Mouse (Mus musculus) neural tube, embryonic 15.5 days (tissue): Measurements from ENCODE around the gene Xpo4. TPM values are rescaled to one million over a fixed set of nuclear protein-coding genes. Genes with fewer than 3 reads are reported as not detected.
A peak's percentile ranks its signal among the peaks of the same experiment; 100 is the strongest.

ENCODE experiments used
- ATAC-seq: fragments of 200-750 bp; cut with Nextera tagmentation; 2 replicates; pipeline ENCODE4 v1.8.0; 2017; ENCODE audit warnings: mild to moderate bottlenecking, moderate TSS enrichment, moderate library complexity; ENCODE audit not compliant: low FRiP score
- H3K27ac ChIP-seq: fragments of 300-500 bp; sonication (generic); replicated peaks from 2 replicates; pipeline ENCODE4 v1.5.1; 2015; ENCODE audit warnings: mild to moderate bottlenecking, inconsistent platforms
- H3K27me3 ChIP-seq: fragments of 300-500 bp; sonication (generic); replicated peaks from 2 replicates; pipeline ENCODE4 v1.6.1; 2015; ENCODE audit warnings: inconsistent platforms
- H3K36me3 ChIP-seq: fragments of 300-500 bp; sonication (generic); 2 replicates; pipeline ENCODE4 v1.6.1; 2015; ENCODE audit warnings: inconsistent platforms
- H3K4me1 ChIP-seq: fragments of 300-500 bp; sonication (generic); 2 replicates; pipeline ENCODE4 v1.6.1; 2015; ENCODE audit warnings: inconsistent platforms
- H3K4me2 ChIP-seq: fragments of 300-500 bp; sonication (generic); 2 replicates; pipeline ENCODE4 v1.6.1; 2015; ENCODE audit warnings: inconsistent platforms, mild to moderate bottlenecking, moderate library complexity
- H3K4me3 ChIP-seq: fragments of 300-500 bp; sonication (generic); replicated peaks from 2 replicates; pipeline ENCODE4 v1.5.1; 2015; ENCODE audit warnings: mild to moderate bottlenecking, inconsistent platforms
- H3K9ac ChIP-seq: fragments of 300-500 bp; sonication (generic); replicated peaks from 2 replicates; pipeline ENCODE4 v1.6.1; 2015; ENCODE audit warnings: mild to moderate bottlenecking, inconsistent platforms
- H3K9me3 ChIP-seq: fragments of 300-500 bp; sonication (generic); replicated peaks from 2 replicates; pipeline ENCODE4 v1.6.1; 2016; ENCODE audit warnings: inconsistent platforms
- WGBS: fragments of 180-500 bp; shearing (Covaris S2); methylation state at CpG from one replicate; pipeline ENCODE4 v1.1.7; 2015; ENCODE audit warnings: mixed read lengths; 5-methylcytosine and 5-hydroxymethylcytosine counted together
- polyA plus RNA-seq: library from polyadenylated mRNA; unstranded; fragments of >200 nt; fragmentation: Nextera tagmentation; extraction: Ambion mirVana; gene quantifications from 2 replicates; pipeline ENCODE4 v1.2.1, GENCODE M21; 2015

The Xpo4 gene
- polyA plus RNA-seq, 1 experiment from 2014 or later: 11.0 TPM

GRCm38 (mm10) chr14:57534961-57535360 lies 130.3 kb downstream of the Xpo4 start:
- Histone ChIP-seq H3K27me3 (no peaks in the 10 kb centered on the region), H3K36me3 (no peaks in the 10 kb centered on the region), H3K4me2 (peak overlapping the region; percentile 19), H3K4me1 (peaks cover 34% of the 10 kb centered on the region), H3K9me3 (no peaks in the 10 kb centered on the region), H3K27ac (0 out of 2 replicates have a peak overlapping the region, but pooled peaks have one; percentile 2), H3K4me3 (no peak overlapping the region), H3K9ac (no peak overlapping the region)
- ATAC-seq: peak; percentile 51; the same call in 1 of the 2 replicates
- 12% methylated on average over 8 of the region's 8 CpGs for WGBS

GRCm38 (mm10) chr14:57534346-57534745 lies 130.9 kb downstream of the Xpo4 start:
- no peak overlapping the region for H3K9ac ChIP-seq

GRCm38 (mm10) chr14:57533841-57534240 lies 131.4 kb downstream of the Xpo4 start:
- H3K4me3 ChIP-seq: no peak overlapping the region
- H3K9me3 ChIP-seq: no peaks in the 10 kb centered on the region
- WGBS: 16% methylated on average over 11 of the region's 11 CpGs
- H3K27ac ChIP-seq: no peak overlapping the region; the same call in 1 of the 2 replicates
- H3K27me3 ChIP-seq: no peaks in the 10 kb centered on the region
- H3K36me3 ChIP-seq: no peaks in the 10 kb centered on the region
- H3K4me1 ChIP-seq: peaks cover 41% of the 10 kb centered on the region
- no peak overlapping the region for H3K9ac ChIP-seq
- no peak for ATAC-seq
- H3K4me2 ChIP-seq: no peak overlapping the region

More at GRCm38 (mm10) chr14:57534346-57534745, 130.9 kb downstream of the Xpo4 start:
- Histone ChIP-seq H3K4me2 (peak overlapping the region; percentile 19; the same call in 1 of the 2 replicates), H3K27ac (peak overlapping the region; percentile 2; the same call in 1 of the 2 replicates), H3K4me1 (peaks cover 40% of the 10 kb centered on the region), H3K9me3 (no peaks in the 10 kb centered on the region), H3K4me3 (no peak overlapping the region), H3K27me3 (no peaks in the 10 kb centered on the region), H3K36me3 (no peaks in the 10 kb centered on the region)
- 15% methylated on average over 5 of the region's 5 CpGs for WGBS
- ATAC-seq: no peak

- H3K27me3 ChIP-seq: no peaks in the 10 kb centered on the region
- no peak for ATAC-seq
- no peak overlapping the region for H3K9ac ChIP-seq
- no peaks in the 10 kb centered on the region for H3K36me3 ChIP-seq
- WGBS: 39% methylated on average over 3 of the region's 3 CpGs
- peaks cover 41% of the 10 kb centered on the region for H3K4me1 ChIP-seq
- no peaks in the 10 kb centered on the region for H3K9me3 ChIP-seq
- H3K4me2 ChIP-seq: no peak overlapping the region
- H3K4me3 ChIP-seq: no peak overlapping the region
- H3K27ac ChIP-seq: no peak overlapping the region
Measured at GRCm38 (mm10) chr14:57533214-57533613, 132.0 kb downstream of the Xpo4 start.

- no peak for ATAC-seq
- H3K4me2 ChIP-seq: no peak overlapping the region
- H3K9me3 ChIP-seq: no peaks in the 10 kb centered on the region
- WGBS: 96% methylated on average over 3 of the region's 3 CpGs
- H3K27ac ChIP-seq: no peak overlapping the region
- H3K4me3 ChIP-seq: no peak overlapping the region
- H3K36me3 ChIP-seq: no peaks in the 10 kb centered on the region
- peaks cover 37% of the 10 kb centered on the region for H3K4me1 ChIP-seq
- no peak overlapping the region for H3K9ac ChIP-seq
- no peaks in the 10 kb centered on the region for H3K27me3 ChIP-seq
Measured at GRCm38 (mm10) chr14:57532577-57532976, 132.7 kb downstream of the Xpo4 start.

GRCm38 (mm10) chr14:57529786-57530515 lies 135.3 kb downstream of the Xpo4 start:
- peaks cover 27% of the 10 kb centered on the region for H3K4me1 ChIP-seq
- 68% methylated on average over 5 of the region's 5 CpGs for WGBS
- H3K27ac ChIP-seq: peak overlapping the region; percentile 5; the same call in 1 of the 2 replicates
- H3K36me3 ChIP-seq: no peaks in the 10 kb centered on the region
- no peak for ATAC-seq
- H3K9me3 ChIP-seq: no peaks in the 10 kb centered on the region
- no peak overlapping the region for H3K9ac ChIP-seq
- 0 out of 2 replicates have a peak, but pooled peaks cover 3% of the 10 kb centered on the region for H3K27me3 ChIP-seq
- no peak overlapping the region for H3K4me2 ChIP-seq
- no peak overlapping the region for H3K4me3 ChIP-seq

GRCm38 (mm10) chr14:57529086-57529785 lies 136.0 kb downstream of the Xpo4 start:
- peak overlapping the region; percentile 5; the same call in 1 of the 2 replicates for H3K27ac ChIP-seq
- H3K9me3 ChIP-seq: no peaks in the 10 kb centered on the region
- H3K4me1 ChIP-seq: peaks cover 22% of the 10 kb centered on the region
- 0 out of 2 replicates have a peak, but pooled peaks cover 3% of the 10 kb centered on the region for H3K27me3 ChIP-seq
- H3K4me2 ChIP-seq: no peak overlapping the region
- no peak for ATAC-seq
- WGBS: 37% methylated on average over 10 of the region's 10 CpGs
- H3K9ac ChIP-seq: no peak overlapping the region
- H3K4me3 ChIP-seq: no peak overlapping the region
- H3K36me3 ChIP-seq: no peaks in the 10 kb centered on the region

- no peak for ATAC-seq
- H3K9ac ChIP-seq: no peak overlapping the region
- no peak overlapping the region for H3K27ac ChIP-seq
- H3K4me3 ChIP-seq: no peak overlapping the region
- H3K4me1 ChIP-seq: peaks cover 22% of the 10 kb centered on the region
- 47% methylated on average over 2 of the region's 2 CpGs for WGBS
- H3K4me2 ChIP-seq: no peak overlapping the region
- peaks cover 13% of the 10 kb centered on the region; the same call in 1 of the 2 replicates for H3K27me3 ChIP-seq
- no peaks in the 10 kb centered on the region for H3K36me3 ChIP-seq
- H3K9me3 ChIP-seq: no peaks in the 10 kb centered on the region
Measured at GRCm38 (mm10) chr14:57527598-57527997, 137.6 kb downstream of the Xpo4 start.

Other genes with a start within 250 kb of the Xpo4 start
- gene Ift88, start 241.4 kb downstream of the Xpo4 start, polyA plus RNA-seq: 14.6 and 18.3 TPM in 2 replicates
- 6.0 and 7.3 TPM in 2 replicates for gene Il17d, start 140.7 kb downstream of the Xpo4 start, polyA plus RNA-seq
- gene Eef1akmt1, start 93.8 kb downstream of the Xpo4 start, polyA plus RNA-seq: 99.3 and 104 TPM in 2 replicates
- gene Gm49361, start 80.7 kb upstream of the Xpo4 start, polyA plus RNA-seq: not detected in 2 replicates
- 5.8 and 8.5 TPM in 2 replicates for gene Lats2, start 93.0 kb upstream of the Xpo4 start, polyA plus RNA-seq
- 26.5 and 28.7 TPM in 2 replicates for gene Sap18, start 132.8 kb upstream of the Xpo4 start, polyA plus RNA-seq
- gene Ska3, start 160.8 kb upstream of the Xpo4 start, polyA plus RNA-seq: 5.5 and 12.3 TPM in 2 replicates
- gene Mrpl57, start 160.8 kb upstream of the Xpo4 start, polyA plus RNA-seq: 159 and 162 TPM in 2 replicates
- 40.7 and 46.2 TPM in 2 replicates for gene Zdhhc20, start 224.8 kb upstream of the Xpo4 start, polyA plus RNA-seq